50 mouse cellular contexts compared by ENCODE assay signal in the genomic region with DNA sequence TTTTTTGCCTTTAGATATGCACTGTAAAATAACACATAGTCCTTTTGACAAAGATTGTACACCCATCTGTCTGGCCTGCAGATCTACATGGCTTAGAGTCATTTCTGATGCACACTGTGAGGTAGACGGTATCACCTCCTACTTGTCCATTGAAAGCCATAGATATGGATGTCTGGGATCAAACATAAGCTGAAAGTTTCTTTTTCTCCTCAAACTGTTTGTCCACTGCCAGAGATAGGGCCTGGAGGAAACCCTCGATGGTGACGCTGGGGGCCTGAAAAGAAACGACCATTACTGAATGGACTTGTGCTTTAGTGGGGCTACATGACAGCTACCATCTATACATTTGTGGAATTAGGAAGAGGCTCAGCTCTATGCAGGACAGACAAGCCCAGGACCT. TPM values are rescaled to one million over a fixed set of nuclear protein-coding genes. Genes with fewer than 3 reads are reported as not detected.
"Had no signal": no experiment of that assay in that cellular context is flagged by ENCODE, and none has a peak within 500 bp of the region (broad histone marks: within the 10 kb centered on the region; RNA-seq: fewer than 3 reads in every experiment).

No protein-coding gene starts in this region.

- H3K4me3 ChIP-seq: heart, embryonic 12.5 days; heart, embryonic 13.5 days; heart, embryonic 15.5 days; hindbrain, embryonic 10.5 days; hindbrain, embryonic 12.5 days; hindbrain, embryonic 13.5 days; hindbrain, embryonic 15.5 days; intestine, embryonic 15.5 days; kidney, embryonic 15.5 days; layer of hippocampus, adult 2 months; left cerebral cortex, adult 2 months had no signal

- H3K27me3 ChIP-seq: heart, embryonic 12.5 days; heart, embryonic 13.5 days; heart, embryonic 15.5 days; hindbrain, embryonic 12.5 days; hindbrain, embryonic 13.5 days; hindbrain, embryonic 15.5 days; intestine, embryonic 15.5 days; kidney, embryonic 15.5 days had no signal

- H3K27ac ChIP-seq: heart, embryonic 13.5 days; heart, embryonic 15.5 days; hindbrain, embryonic 10.5 days; hindbrain, embryonic 12.5 days; hindbrain, embryonic 13.5 days; hindbrain, embryonic 14.5 days; hindbrain, embryonic 15.5 days; hindbrain, postnatal 0 days; intestine, embryonic 15.5 days; kidney, embryonic 15.5 days; kidney, postnatal 0 days; left cerebral cortex, adult 2 months had no signal

- DNase-seq: heart, postnatal 10 days; heart, postnatal 14 days; heart, postnatal 36 days; kidney, adult 11 months; kidney, adult 18-20 months; kidney, adult 2 months; kidney, adult 8-10 months; kidney, adult 9 months; kidney, postnatal 10 days; kidney, postnatal 14 days; kidney, postnatal 25 days; kidney, postnatal 36 days; kidney, postnatal 4 days; layer of hippocampus, postnatal 36 days had no signal

- H3K9me3 ChIP-seq: heart, embryonic 12.5 days; heart, embryonic 13.5 days; heart, embryonic 15.5 days; hindbrain, embryonic 10.5 days; hindbrain, embryonic 12.5 days; hindbrain, embryonic 13.5 days; hindbrain, embryonic 15.5 days; intestine, embryonic 15.5 days; kidney, embryonic 15.5 days had no signal

- H3K4me1 ChIP-seq: heart, embryonic 12.5 days; heart, embryonic 13.5 days; heart, embryonic 15.5 days; hindbrain, embryonic 10.5 days; hindbrain, embryonic 12.5 days; hindbrain, embryonic 13.5 days; hindbrain, embryonic 15.5 days; intestine, embryonic 15.5 days; kidney, embryonic 15.5 days had no signal

RNA-seq across cellular contexts. Expression of a gene that starts 50.6 kb away (rescaled TPM):
- total RNA-seq: heart, postnatal 10 days; heart, postnatal 14 days; heart, postnatal 25 days; heart, postnatal 36 days; hematopoietic stem cell, adult 5-6 weeks; hindbrain, postnatal 0 days; layer of hippocampus, adult 18-20 months; layer of hippocampus, adult 2 months; layer of hippocampus, adult 8-10 months; layer of hippocampus, postnatal 10 days; layer of hippocampus, postnatal 14 days; layer of hippocampus, postnatal 25 days; layer of hippocampus, postnatal 36 days; left cerebral cortex, adult 18-20 months; left cerebral cortex, adult 2 months; left cerebral cortex, adult 8-10 months had no signal
- polyA plus RNA-seq: heart, embryonic 11.5 days; heart, embryonic 12.5 days; heart, embryonic 13.5 days; heart, embryonic 14.5 days; heart, embryonic 15.5 days; heart, embryonic 16.5 days; heart, postnatal 0 days; hindbrain, embryonic 10.5 days; hindbrain, embryonic 11.5 days; hindbrain, embryonic 12.5 days; hindbrain, embryonic 13.5 days; hindbrain, embryonic 14.5 days; hindbrain, embryonic 15.5 days; hindbrain, embryonic 16.5 days; hindbrain, postnatal 0 days; inflammation-experienced regulatory T-cells, adult 6 months; intestine, embryonic 14.5 days; intestine, embryonic 15.5 days; intestine, embryonic 16.5 days; intestine, postnatal 0 days; kidney, adult 2 months; kidney, embryonic 14.5 days; kidney, embryonic 15.5 days; kidney, embryonic 16.5 days; kidney, postnatal 0 days; large intestine, adult 2 months had no signal
